Mouse (Mus musculus): ENCODE data around the gene D5Ertd579e. TPM values are rescaled to one million over a fixed set of nuclear protein-coding genes. Genes with fewer than 3 reads are reported as not detected.

Gene D5Ertd579e
- polyA plus RNA-seq, 1 experiment, result 3.7 TPM

DNA sequence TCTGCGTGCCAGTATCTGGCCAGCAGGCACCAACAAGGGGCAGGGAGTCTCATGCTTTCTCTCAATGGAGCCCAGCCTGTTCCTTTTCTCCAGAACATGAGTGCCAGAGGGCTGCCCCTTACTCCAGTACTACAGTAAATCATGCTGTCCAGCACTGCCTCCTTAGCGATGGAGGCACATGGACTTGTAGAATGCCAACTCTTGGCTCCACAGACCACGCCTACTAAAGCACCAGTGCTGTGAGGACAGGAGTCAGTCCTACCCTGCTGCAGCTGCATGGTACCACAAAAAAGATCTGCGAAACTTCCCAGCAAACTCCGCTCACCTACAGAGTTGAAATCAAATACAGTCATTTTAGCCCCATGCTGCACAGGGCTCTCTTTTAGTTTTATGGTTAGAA lies 72.2 kb downstream of the D5Ertd579e start:
- Histone ChIP-seq H3K9me3 (no peaks in the 10 kb centered on the region), H3K4me3 (replicated peaks) (peak overlapping the region; percentile 81), H3K36me3 (replicated peaks; ENCODE audit: low read length) (peaks cover 75% of the 10 kb centered on the region), H3K27me3 (replicated peaks) (no peaks in the 10 kb centered on the region), H3K4me1 (peaks cover 94% of the 10 kb centered on the region)
- no peak for TF ChIP-seq GATA1 (IDR thresholded peaks at IDR 0.05; ENCODE audit: borderline replicate concordance, low read length)
- TF ChIP-seq FLI1 (IDR thresholded peaks at IDR 0.05; ENCODE audit: low read length), result no peak

GRCm38 (mm10) chr5:36621058-36621449 lies 74.8 kb downstream of the D5Ertd579e start:
- peaks cover 75% of the 10 kb centered on the region for H3K36me3 ChIP-seq (replicated peaks; ENCODE audit: low read length)
- H3K4me3 ChIP-seq (replicated peaks), result peak overlapping the region; percentile 85
- TF ChIP-seq FLI1 (IDR thresholded peaks at IDR 0.05; ENCODE audit: low read length), result no peak
- no peak for TF ChIP-seq GATA1 (IDR thresholded peaks at IDR 0.05; ENCODE audit: borderline replicate concordance, low read length)
- no peaks in the 10 kb centered on the region for H3K27me3 ChIP-seq (replicated peaks)
- no peaks in the 10 kb centered on the region for H3K9me3 ChIP-seq
- H3K4me1 ChIP-seq, result peaks cover 91% of the 10 kb centered on the region

- H3K4me1 ChIP-seq, result peaks cover 87% of the 10 kb centered on the region
- no peaks in the 10 kb centered on the region for H3K9me3 ChIP-seq
- peaks cover 75% of the 10 kb centered on the region for H3K36me3 ChIP-seq (replicated peaks; ENCODE audit: low read length)
- H3K4me3 ChIP-seq (replicated peaks), result peak overlapping the region; percentile 85
- no peaks in the 10 kb centered on the region for H3K27me3 ChIP-seq (replicated peaks)
- TF ChIP-seq FLI1 (IDR thresholded peaks at IDR 0.05; ENCODE audit: low read length) (no peak), GATA1 (IDR thresholded peaks at IDR 0.05; ENCODE audit: borderline replicate concordance, low read length) (no peak)
Measured at GRCm38 (mm10) chr5:36620409-36621057, 75.3 kb downstream of the D5Ertd579e start.

DNA sequence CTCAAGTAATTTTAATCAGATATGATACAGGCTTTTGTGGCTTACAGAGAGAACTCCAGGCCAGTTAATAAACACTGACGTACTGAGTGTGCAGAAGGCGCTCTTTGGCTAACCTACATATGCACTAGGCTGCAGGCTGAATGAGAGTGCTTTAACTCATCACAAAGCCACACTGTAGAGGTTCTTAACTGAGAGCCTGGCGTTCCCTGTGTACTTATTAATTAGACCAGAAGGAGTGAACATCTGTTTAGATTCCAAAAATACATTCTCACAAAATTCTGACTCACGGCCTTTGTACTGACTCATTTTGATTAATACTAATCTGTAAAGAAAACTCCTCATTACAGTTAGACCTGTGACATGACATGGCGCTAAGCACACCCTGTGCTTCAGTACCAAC lies 76.9 kb downstream of the D5Ertd579e start:
- TF ChIP-seq GATA1 (IDR thresholded peaks at IDR 0.05; ENCODE audit: borderline replicate concordance, low read length) (no peak), FLI1 (IDR thresholded peaks at IDR 0.05; ENCODE audit: low read length) (no peak)
- H3K36me3 ChIP-seq (replicated peaks; ENCODE audit: low read length), result peaks cover 76% of the 10 kb centered on the region

GRCm38 (mm10) chr5:36618356-36618755 lies 77.5 kb downstream of the D5Ertd579e start:
- Histone ChIP-seq H3K4me3 (replicated peaks) (peak overlapping the region; percentile 29), H3K9me3 (no peaks in the 10 kb centered on the region), H3K4me1 (peaks cover 65% of the 10 kb centered on the region), H3K36me3 (replicated peaks; ENCODE audit: low read length) (peaks cover 76% of the 10 kb centered on the region), H3K27me3 (replicated peaks) (no peaks in the 10 kb centered on the region)
- no peak for TF ChIP-seq GATA1 (IDR thresholded peaks at IDR 0.05; ENCODE audit: borderline replicate concordance, low read length)
- TF ChIP-seq FLI1 (IDR thresholded peaks at IDR 0.05; ENCODE audit: low read length), result no peak

More for the DNA sequence above, 76.9 kb downstream of the D5Ertd579e start:
- H3K4me1 ChIP-seq, result peaks cover 71% of the 10 kb centered on the region
- no peaks in the 10 kb centered on the region for H3K9me3 ChIP-seq
- H3K27me3 ChIP-seq (replicated peaks), result no peaks in the 10 kb centered on the region
- H3K4me3 ChIP-seq (replicated peaks), result no peak overlapping the region

DNA sequence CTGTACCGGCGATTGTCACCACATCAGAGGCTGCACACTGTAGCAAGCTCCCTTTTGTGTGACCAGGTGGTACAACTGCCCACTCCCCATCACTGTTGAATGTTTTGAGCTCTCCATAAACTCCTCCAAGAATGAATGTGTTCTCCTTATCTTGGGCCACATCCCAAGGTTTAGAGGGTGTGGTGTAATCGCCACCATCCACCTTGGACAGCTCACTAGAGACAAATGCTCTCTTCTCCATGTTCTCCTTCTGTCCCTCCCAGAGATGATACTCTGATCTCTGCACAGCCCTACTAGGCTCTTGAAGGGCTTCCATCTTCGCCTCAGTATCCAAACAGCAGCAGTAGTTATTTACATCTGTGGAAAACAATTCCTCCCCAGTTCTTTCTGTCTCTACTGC lies 81.7 kb downstream of the D5Ertd579e start:
- Histone ChIP-seq H3K36me3 (replicated peaks; ENCODE audit: low read length) (peaks cover 98% of the 10 kb centered on the region), H3K27me3 (replicated peaks) (no peaks in the 10 kb centered on the region), H3K4me3 (replicated peaks) (no peak overlapping the region), H3K9me3 (no peaks in the 10 kb centered on the region), H3K4me1 (peaks cover 62% of the 10 kb centered on the region)
- no peak for TF ChIP-seq GATA1 (IDR thresholded peaks at IDR 0.05; ENCODE audit: borderline replicate concordance, low read length)

DNA sequence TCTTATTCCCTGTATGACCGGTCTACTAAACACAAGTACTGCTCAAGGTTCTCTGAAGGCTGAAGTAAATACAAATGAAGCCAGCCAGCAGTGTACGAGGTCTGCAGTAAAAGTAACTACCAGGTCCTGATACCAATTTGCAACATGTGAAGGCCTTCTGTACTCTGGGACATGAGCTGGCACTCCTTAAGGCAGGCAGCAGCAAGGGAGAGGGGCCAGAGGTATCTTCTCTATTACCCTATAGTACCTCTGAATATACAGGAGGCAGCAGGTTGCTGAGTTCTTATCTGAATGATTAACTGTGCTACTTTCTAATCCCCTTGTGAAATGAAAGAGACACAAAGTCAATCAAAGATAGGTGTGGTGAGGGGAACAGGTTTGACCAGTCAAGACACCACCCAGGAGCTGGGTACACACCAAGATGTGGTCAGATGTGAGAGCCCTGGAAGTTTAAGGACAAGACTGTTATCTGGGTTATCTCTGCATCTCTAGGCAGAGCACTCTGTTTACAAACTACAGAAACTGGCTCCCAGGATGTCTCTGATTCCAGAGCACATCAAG lies 86.8 kb downstream of the D5Ertd579e start:
- Histone ChIP-seq H3K36me3 (replicated peaks; ENCODE audit: low read length) (peaks cover 99% of the 10 kb centered on the region), H3K4me1 (peaks cover 71% of the 10 kb centered on the region)

DNA sequence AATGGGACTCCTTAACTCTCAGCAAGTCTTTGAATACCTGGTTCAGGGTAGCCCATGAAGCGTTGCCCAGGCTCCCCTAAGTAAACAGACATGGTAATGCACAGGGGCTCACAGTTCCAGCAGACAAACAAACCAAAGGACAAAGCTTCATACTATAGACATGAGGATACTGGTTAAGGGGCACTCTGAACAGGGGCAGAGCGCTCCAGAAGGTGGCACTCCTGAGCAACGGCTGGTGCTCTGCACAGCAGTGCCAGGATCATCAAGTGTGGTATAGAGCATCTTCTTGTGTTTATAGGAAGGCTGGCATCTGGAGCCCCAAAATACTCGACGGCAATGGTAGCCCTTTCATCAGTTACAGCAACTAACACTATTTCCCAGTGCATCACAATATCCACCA lies 92.8 kb downstream of the D5Ertd579e start:
- H3K9me3 ChIP-seq, result no peaks in the 10 kb centered on the region
- no peak overlapping the region for H3K4me3 ChIP-seq (replicated peaks)
- H3K36me3 ChIP-seq (replicated peaks; ENCODE audit: low read length), result peaks cover 100% of the 10 kb centered on the region
- TF ChIP-seq FLI1 (IDR thresholded peaks at IDR 0.05; ENCODE audit: low read length), result no peak
- no peak for TF ChIP-seq GATA1 (IDR thresholded peaks at IDR 0.05; ENCODE audit: borderline replicate concordance, low read length)
- H3K27me3 ChIP-seq (replicated peaks), result no peaks in the 10 kb centered on the region
- H3K4me1 ChIP-seq, result peaks cover 69% of the 10 kb centered on the region

More for the DNA sequence above, 86.8 kb downstream of the D5Ertd579e start:
- Histone ChIP-seq H3K9me3 (no peaks in the 10 kb centered on the region), H3K4me3 (replicated peaks) (no peak overlapping the region), H3K27me3 (replicated peaks) (no peaks in the 10 kb centered on the region)
- TF ChIP-seq GATA1 (IDR thresholded peaks at IDR 0.05; ENCODE audit: borderline replicate concordance, low read length), result no peak
- no peak for TF ChIP-seq FLI1 (IDR thresholded peaks at IDR 0.05; ENCODE audit: low read length)

GRCm38 (mm10) chr5:36602028-36602427 lies 93.8 kb downstream of the D5Ertd579e start:
- H3K9me3 ChIP-seq, result no peaks in the 10 kb centered on the region
- no peak overlapping the region for H3K4me3 ChIP-seq (replicated peaks)
- peaks cover 94% of the 10 kb centered on the region for H3K36me3 ChIP-seq (replicated peaks; ENCODE audit: low read length)
- no peaks in the 10 kb centered on the region for H3K27me3 ChIP-seq (replicated peaks)
- TF ChIP-seq GATA1 (IDR thresholded peaks at IDR 0.05; ENCODE audit: borderline replicate concordance, low read length), result no peak
- no peak for TF ChIP-seq FLI1 (IDR thresholded peaks at IDR 0.05; ENCODE audit: low read length)
- peaks cover 70% of the 10 kb centered on the region for H3K4me1 ChIP-seq

GRCm38 (mm10) chr5:36601492-36601891 lies 94.3 kb downstream of the D5Ertd579e start:
- H3K4me1 ChIP-seq, result peaks cover 70% of the 10 kb centered on the region
- no peak overlapping the region for H3K4me3 ChIP-seq (replicated peaks)
- no peaks in the 10 kb centered on the region for H3K9me3 ChIP-seq
- H3K27me3 ChIP-seq (replicated peaks), result no peaks in the 10 kb centered on the region
- H3K36me3 ChIP-seq (replicated peaks; ENCODE audit: low read length), result peaks cover 88% of the 10 kb centered on the region
- TF ChIP-seq FLI1 (IDR thresholded peaks at IDR 0.05; ENCODE audit: low read length) (no peak), GATA1 (IDR thresholded peaks at IDR 0.05; ENCODE audit: borderline replicate concordance, low read length) (no peak)

All from megakaryocyte, embryonic 14.5 days (primary cell).